Mouse (Mus musculus): ENCODE measurements around the gene Ccdc78. TPM values are rescaled to one million over a fixed set of nuclear protein-coding genes. Genes with fewer than 3 reads are reported as not detected.

Gene Ccdc78
- polyA plus RNA-seq, 1 experiment from 2014 or later = 0.12 TPM

DNA sequence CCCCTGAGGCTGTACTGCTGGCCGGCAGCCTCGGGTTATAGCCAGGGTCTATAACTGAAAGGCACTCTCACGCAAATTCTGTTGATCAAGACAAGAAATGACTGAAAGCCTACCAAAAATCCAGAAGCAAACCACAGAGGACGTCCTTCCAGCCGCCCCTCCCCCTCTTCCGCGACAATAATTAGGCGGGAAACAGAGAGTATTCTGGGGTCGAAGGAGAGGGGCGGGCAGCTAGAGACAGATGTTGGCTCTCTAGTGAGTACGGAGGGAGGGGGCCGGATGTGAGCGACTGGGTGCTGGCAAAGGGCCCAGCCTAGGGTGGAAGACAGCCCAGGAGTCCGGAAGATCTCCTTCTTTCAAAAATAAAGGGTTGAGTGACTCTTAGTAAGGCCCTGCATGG, 6.2 kb downstream of the Ccdc78 start, which contains the start of gene Fam173a:
Gene Fam173a, minus strand, starts transcription at position 287 of the 400 bp plus-strand sequence.
- under 1% methylated on average over 14 of the region's 14 CpGs for WGBS
- H3K36me3 ChIP-seq (ENCODE audit: insufficient read depth) = peaks cover 31% of the 10 kb centered on the region
- peaks cover 14% of the 10 kb centered on the region for H3K4me1 ChIP-seq (ENCODE audit: insufficient read depth)
- H3K27ac ChIP-seq (ENCODE audit: low read depth) = peak within 1 kb of the TSS; percentile 94
- DNase-seq (peak; percentile 96), ATAC-seq (ENCODE audit: insufficient read depth) (peak; percentile 81)
- H3K27me3 ChIP-seq (ENCODE audit: insufficient read depth, low read length) = no peaks in the 10 kb centered on the region
- H3K9me3 ChIP-seq (ENCODE audit: low read depth, low read length) = no peaks in the 10 kb centered on the region
- H3K4me3 ChIP-seq (ENCODE audit: low read depth, low read length) = peak within 1 kb of the TSS; percentile 74
- peak within 1 kb of the TSS; percentile 67 for H3K4me2 ChIP-seq
- H3K9ac ChIP-seq = peak within 1 kb of the TSS; percentile 71
- TF ChIP-seq CTCF (IDR thresholded peaks at IDR 0.05; ENCODE audit: low read depth) = no peak

DNA sequence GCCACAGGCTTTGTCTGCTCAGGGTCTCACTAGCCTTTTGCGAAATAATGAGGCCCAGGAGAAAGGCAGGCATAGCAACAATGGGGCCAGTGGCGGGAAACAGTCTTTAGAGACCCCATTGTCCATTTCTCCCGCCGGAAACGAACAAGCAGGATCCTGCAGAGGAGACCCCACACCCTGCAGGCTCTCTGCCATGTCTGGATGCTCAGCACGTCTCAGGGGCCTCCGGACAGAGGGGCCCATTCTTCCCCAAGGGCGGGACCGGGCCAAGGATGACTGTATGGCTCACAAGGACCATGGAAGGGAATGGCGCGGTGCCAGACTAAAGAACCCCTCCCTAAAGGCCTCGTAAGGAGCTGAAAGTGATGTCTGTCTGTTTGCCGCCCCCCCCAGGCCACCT, 7.8 kb downstream of the Ccdc78 start:
- peak overlapping the region; percentile 1; the same call in 1 of the 2 replicates for H3K4me2 ChIP-seq
- no peak for TF ChIP-seq CTCF (IDR thresholded peaks at IDR 0.05; ENCODE audit: low read depth)
- H3K36me3 ChIP-seq (ENCODE audit: insufficient read depth) = peaks cover 17% of the 10 kb centered on the region; the same call in 1 of the 2 replicates
- H3K4me3 ChIP-seq (ENCODE audit: low read depth, low read length) = no peak overlapping the region
- no peak overlapping the region for H3K9ac ChIP-seq
- peak overlapping the region; percentile 27; the same call in 1 of the 2 replicates for H3K27ac ChIP-seq (ENCODE audit: low read depth)
- no peaks in the 10 kb centered on the region for H3K9me3 ChIP-seq (ENCODE audit: low read depth, low read length)
- no peak for DNase-seq
- ATAC-seq (ENCODE audit: insufficient read depth) = no peak
- peaks cover 14% of the 10 kb centered on the region for H3K4me1 ChIP-seq (ENCODE audit: insufficient read depth)
- 70% methylated on average over 13 of the region's 13 CpGs for WGBS
- no peaks in the 10 kb centered on the region for H3K27me3 ChIP-seq (ENCODE audit: insufficient read depth, low read length)

DNA sequence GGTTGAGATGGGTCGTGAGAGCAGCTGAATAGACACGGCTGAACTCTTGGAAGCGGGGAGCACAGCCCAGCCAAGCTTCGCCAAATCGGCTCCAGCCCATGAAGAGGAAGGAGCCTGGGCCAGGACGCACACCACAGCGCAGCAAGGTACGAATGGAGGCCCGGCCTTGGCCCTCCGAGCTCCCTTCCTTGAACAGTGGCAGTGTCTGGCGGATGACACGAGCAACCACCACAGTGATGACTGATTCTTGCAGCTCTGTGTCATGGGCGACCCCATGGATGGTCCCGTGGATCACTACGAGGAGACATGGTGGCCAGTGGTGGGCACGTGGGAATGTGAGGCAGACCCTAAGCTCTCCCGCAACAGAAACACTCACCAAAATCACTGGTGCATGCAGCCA, 8.6 kb downstream of the Ccdc78 start:
- Histone ChIP-seq H3K27ac (ENCODE audit: low read depth) (no peak overlapping the region), H3K4me3 (ENCODE audit: low read depth, low read length) (peak overlapping the region; percentile 61)

DNA sequence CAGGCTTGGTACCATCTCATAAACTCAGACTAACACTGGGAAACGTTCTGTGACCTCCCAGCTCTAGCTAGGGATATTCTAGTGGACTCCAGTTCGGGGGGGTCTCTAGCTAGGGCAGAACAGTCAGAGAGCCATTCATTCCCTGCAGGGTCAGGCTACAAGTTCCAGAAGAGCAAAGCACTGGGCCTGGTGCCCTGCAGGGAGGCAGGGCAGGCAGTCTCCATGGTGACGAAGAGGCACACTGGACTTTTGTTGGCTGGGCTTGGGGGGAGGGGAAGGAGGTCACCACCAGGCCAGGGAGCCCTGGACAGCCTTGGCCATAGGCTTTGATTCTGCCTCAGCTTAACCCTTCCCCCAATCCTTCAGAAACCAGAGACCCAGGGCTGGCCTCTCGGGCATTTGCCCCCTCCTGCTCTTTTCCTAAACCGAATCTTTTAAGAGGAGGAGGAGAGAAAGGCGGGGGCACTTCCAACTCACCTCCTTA, 9.3 kb downstream of the Ccdc78 start, which contains the start of gene AC134908.4:
Gene AC134908.4, minus strand, starts transcription at position 51 of the 484 bp plus-strand sequence.
- H3K36me3 ChIP-seq (ENCODE audit: insufficient read depth) = 0 out of 2 replicates have a peak, but pooled peaks cover 10% of the 10 kb centered on the region
- H3K4me3 ChIP-seq (ENCODE audit: low read depth, low read length) = peak within 1 kb of the TSS; percentile 61
- DNase-seq = peak; percentile 38
- no peaks in the 10 kb centered on the region for H3K27me3 ChIP-seq (ENCODE audit: insufficient read depth, low read length)
- 20% methylated on average over 6 of the region's 6 CpGs for WGBS
- peaks cover 14% of the 10 kb centered on the region for H3K4me1 ChIP-seq (ENCODE audit: insufficient read depth)
- H3K4me2 ChIP-seq = peak within 1 kb of the TSS; percentile 98
- peak within 1 kb of the TSS; percentile 52 for H3K9ac ChIP-seq
- no peak for ATAC-seq (ENCODE audit: insufficient read depth)
- no peaks in the 10 kb centered on the region for H3K9me3 ChIP-seq (ENCODE audit: low read depth, low read length)
- no peak for TF ChIP-seq CTCF (IDR thresholded peaks at IDR 0.05; ENCODE audit: low read depth)
- peak within 1 kb of the TSS; percentile 64; the same call in 1 of the 2 replicates for H3K27ac ChIP-seq (ENCODE audit: low read depth)

More for the DNA sequence above, 8.6 kb downstream of the Ccdc78 start:
- 84% methylated on average over 17 of the region's 17 CpGs for WGBS
- H3K4me2 ChIP-seq = peak overlapping the region; percentile 98
- no peaks in the 10 kb centered on the region for H3K9me3 ChIP-seq (ENCODE audit: low read depth, low read length)
- 0 out of 2 replicates have a peak, but pooled peaks cover 10% of the 10 kb centered on the region for H3K36me3 ChIP-seq (ENCODE audit: insufficient read depth)
- TF ChIP-seq CTCF (IDR thresholded peaks at IDR 0.05; ENCODE audit: low read depth) = no peak
- peaks cover 14% of the 10 kb centered on the region for H3K4me1 ChIP-seq (ENCODE audit: insufficient read depth)
- H3K27me3 ChIP-seq (ENCODE audit: insufficient read depth, low read length) = no peaks in the 10 kb centered on the region
- H3K9ac ChIP-seq = no peak overlapping the region
- DNase-seq (no peak), ATAC-seq (ENCODE audit: insufficient read depth) (no peak)

DNA sequence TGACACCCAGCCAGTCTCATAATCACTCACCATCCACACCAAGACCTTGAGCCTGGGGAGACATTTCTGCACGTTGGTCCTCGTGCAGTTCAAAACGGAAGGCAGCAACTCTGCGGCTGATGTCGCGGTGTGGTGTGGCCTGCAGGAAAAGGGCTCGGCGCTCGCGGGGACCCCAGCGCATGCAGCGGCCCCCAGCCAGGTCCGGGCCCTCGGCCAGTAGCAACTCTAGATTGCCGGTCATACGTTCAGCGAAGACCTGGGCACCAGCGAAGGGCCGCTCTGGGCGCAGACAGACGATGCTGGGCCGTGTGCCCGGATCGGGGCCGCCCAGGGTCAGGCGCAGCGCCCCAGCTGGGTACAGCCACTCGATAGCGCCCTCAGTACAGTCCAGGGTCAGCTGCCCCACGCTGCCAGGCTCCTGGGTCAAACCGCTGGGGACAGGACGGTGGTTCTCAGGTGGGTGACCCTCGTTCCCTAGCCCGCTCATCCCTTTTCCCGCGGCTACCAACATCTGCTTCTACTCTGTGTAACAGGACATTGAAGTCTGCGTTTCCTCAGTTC, 9.9 kb downstream of the Ccdc78 start:
- H3K27ac ChIP-seq (ENCODE audit: low read depth) = peak overlapping the region; percentile 64; the same call in 1 of the 2 replicates
- peak overlapping the region; percentile 52 for H3K9ac ChIP-seq
- H3K9me3 ChIP-seq (ENCODE audit: low read depth, low read length) = no peaks in the 10 kb centered on the region
- H3K36me3 ChIP-seq (ENCODE audit: insufficient read depth) = 0 out of 2 replicates have a peak, but pooled peaks cover 10% of the 10 kb centered on the region
- H3K27me3 ChIP-seq (ENCODE audit: insufficient read depth, low read length) = no peaks in the 10 kb centered on the region
- peak overlapping the region; percentile 98 for H3K4me2 ChIP-seq
- peak overlapping the region; percentile 61 for H3K4me3 ChIP-seq (ENCODE audit: low read depth, low read length)
- H3K4me1 ChIP-seq (ENCODE audit: insufficient read depth) = peaks cover 14% of the 10 kb centered on the region
- peak; percentile 3; the same call in 1 of the 2 replicates for ATAC-seq (ENCODE audit: insufficient read depth)
- WGBS = under 1% methylated on average over 37 of the region's 37 CpGs
- no peak for TF ChIP-seq CTCF (IDR thresholded peaks at IDR 0.05; ENCODE audit: low read depth)
- DNase-seq = no peak

DNA sequence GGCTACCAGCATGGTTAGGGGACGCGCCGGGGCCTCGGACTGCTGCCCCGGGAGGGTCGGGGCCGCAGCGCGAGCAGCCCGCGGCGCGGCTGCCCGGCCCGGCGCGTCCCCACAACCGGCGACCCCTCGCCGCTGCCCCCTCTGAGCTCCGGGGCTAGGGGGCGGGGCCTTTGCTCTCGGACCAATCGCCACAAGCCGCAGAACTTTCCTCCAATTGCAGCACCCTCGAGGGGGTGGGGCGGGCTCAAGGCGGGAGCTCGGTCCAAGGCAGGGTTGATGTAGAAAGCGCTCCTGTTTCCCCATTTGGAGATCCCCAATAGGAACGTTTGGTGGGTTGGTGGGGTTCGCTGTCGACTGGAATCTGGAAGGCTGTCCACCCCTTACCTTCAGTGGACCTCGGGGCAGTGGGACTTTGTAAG, 10.6 kb downstream of the Ccdc78 start, which contains the start of gene Metrn:
Gene Metrn, minus strand, starts transcription at position 186 of the 419 bp plus-strand sequence.
- peak; percentile 94 for DNase-seq
- WGBS = under 1% methylated on average over 35 of the region's 35 CpGs
- H3K4me3 ChIP-seq (ENCODE audit: low read depth, low read length) = peak within 1 kb of the TSS; percentile 61
- no peaks in the 10 kb centered on the region for H3K27me3 ChIP-seq (ENCODE audit: insufficient read depth, low read length)
- peak within 1 kb of the TSS; percentile 64; the same call in 1 of the 2 replicates for H3K27ac ChIP-seq (ENCODE audit: low read depth)
- H3K4me1 ChIP-seq (ENCODE audit: insufficient read depth) = peaks cover 14% of the 10 kb centered on the region
- H3K36me3 ChIP-seq (ENCODE audit: insufficient read depth) = 0 out of 2 replicates have a peak, but pooled peaks cover 10% of the 10 kb centered on the region
- TF ChIP-seq CTCF (IDR thresholded peaks at IDR 0.05; ENCODE audit: low read depth) = no peak
- no peaks in the 10 kb centered on the region for H3K9me3 ChIP-seq (ENCODE audit: low read depth, low read length)
- peak within 1 kb of the TSS; percentile 98 for H3K4me2 ChIP-seq
- H3K9ac ChIP-seq = peak within 1 kb of the TSS; percentile 52
- ATAC-seq (ENCODE audit: insufficient read depth) = peak; percentile 78

DNA sequence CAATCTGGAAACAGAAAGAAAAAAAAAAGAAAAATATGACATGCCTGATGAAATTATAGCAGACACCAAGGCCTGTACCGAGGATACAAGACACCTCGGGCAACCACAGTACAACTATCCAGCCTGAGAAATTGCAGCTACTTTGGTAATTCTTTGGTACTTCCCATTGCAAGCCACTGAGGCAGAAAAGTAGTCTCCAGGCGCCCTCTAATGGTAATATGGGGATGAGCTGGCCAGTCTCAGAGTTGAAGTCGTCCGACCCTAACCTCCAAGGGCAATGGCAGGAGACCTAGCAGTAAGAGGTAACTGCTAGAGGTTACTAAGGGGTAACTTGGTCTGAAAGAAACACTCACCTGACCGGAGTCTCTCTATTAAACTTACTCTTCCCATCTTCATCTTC, 14.6 kb downstream of the Ccdc78 start:
- H3K27ac ChIP-seq (ENCODE audit: low read depth) = no peak overlapping the region
- H3K9me3 ChIP-seq (ENCODE audit: low read depth, low read length) = no peaks in the 10 kb centered on the region
- peak; percentile 84 for TF ChIP-seq CTCF (IDR thresholded peaks at IDR 0.05; ENCODE audit: low read depth)
- H3K4me3 ChIP-seq (ENCODE audit: low read depth, low read length) = no peak overlapping the region
- H3K4me1 ChIP-seq (ENCODE audit: insufficient read depth) = peaks cover under 1% of the 10 kb centered on the region; the same call in 1 of the 2 replicates
- ATAC-seq (ENCODE audit: insufficient read depth) (no peak), DNase-seq (peak; percentile 91)
- H3K4me2 ChIP-seq = no peak overlapping the region
- no peaks in the 10 kb centered on the region for H3K27me3 ChIP-seq (ENCODE audit: insufficient read depth, low read length)
- H3K9ac ChIP-seq = no peak overlapping the region
- H3K36me3 ChIP-seq (ENCODE audit: insufficient read depth) = no peaks in the 10 kb centered on the region
- 6% methylated on average over 6 of the region's 6 CpGs for WGBS

All from lung, embryonic 14.5 days (tissue).